Mouse (Mus musculus) frontal cortex, adult (tissue): Measurements from ENCODE around the gene Pde1c.
A peak's percentile ranks its signal among the peaks of the same experiment; 100 is the strongest.

Source experiments
- ATAC-seq: cut with Nextera tagmentation; 2 replicates; pipeline ENCODE4 v1.9.2; 2017; ENCODE audit warnings: mild to moderate bottlenecking, moderate library complexity, mixed read lengths; ENCODE audit not compliant: low TSS enrichment

The Pde1c gene

DNA sequence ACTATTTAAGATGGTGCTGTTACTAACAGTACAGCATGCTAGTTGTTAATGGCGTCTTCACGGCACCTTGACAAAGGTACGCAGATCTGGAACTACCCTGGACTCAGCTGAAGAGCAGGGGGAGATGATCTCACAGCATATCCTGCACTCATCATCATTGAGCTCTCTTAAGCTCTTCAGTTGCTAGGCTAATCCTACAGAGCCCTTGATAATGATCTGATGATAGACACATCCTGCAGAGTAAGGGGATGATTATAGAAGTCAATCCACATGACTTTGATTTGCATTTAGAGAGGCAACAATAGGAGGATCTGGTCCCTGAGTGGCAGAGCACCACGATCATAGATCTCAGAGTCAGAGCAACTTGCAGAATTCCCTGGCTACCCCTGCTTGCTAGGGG, 236.8 kb downstream of the Pde1c start:
- ATAC-seq: no peak

DNA sequence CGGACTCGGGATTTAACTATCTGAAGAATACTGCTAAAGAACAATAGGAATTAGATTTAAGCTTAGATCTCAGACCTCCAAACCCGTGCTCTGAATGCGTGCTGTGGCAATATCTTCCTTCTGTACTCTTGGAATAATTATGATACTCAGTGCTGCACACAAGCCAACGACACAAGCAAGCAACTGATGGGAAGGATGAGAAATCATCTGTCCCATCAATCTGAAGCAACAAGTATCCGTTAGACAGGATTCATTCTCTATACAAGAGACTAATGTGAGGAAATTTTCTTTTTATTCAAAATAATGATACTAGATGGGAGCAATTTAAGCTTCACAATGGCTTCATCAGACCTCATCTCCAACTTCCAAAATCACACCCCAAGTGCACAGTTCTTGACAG, 237.5 kb downstream of the Pde1c start:
- no peak for ATAC-seq

- no peak for ATAC-seq
These were observed 240.8 kb downstream of the Pde1c start for GRCm38 (mm10) chr6:56328103-56328502.

DNA sequence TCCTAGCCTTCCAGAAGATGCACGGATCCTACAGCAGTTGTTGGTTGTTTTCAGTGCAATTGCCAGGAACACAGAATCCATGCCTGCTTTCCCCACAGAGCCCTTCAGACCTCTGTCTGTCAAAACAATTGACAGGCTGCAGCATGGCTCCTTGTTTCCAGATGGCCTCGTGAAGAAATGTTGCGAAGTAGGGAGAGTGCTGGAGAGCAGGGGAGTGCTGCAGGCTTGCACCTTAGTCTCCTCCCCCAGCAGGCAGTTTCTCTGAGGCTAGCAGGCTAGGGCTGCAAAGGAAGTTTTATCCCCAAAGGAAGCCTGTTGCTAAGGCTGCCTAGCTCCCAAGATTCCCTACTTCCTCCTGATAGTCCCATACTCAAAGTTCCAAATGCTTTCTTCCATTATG, 246.1 kb downstream of the Pde1c start:
- ATAC-seq: no peak

DNA sequence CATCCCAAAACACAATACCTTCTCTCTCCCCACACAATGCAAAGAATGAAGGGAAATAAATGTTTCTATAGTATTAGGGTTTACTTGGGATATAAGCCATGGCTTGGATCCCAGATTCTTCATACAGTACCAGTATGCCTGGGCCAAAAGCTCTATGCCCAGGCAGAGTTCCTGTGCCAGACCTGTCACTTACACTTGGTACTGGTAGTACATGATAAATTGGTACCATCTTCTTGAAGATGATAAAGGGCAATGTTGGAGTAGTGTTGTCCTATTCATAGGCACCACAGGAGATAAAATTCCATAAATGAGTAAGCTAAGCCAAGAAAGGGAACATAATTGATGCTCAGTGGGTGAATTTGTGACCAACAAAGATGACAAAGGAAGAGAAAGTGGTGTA, 258.6 kb downstream of the Pde1c start:
- no peak for ATAC-seq

DNA sequence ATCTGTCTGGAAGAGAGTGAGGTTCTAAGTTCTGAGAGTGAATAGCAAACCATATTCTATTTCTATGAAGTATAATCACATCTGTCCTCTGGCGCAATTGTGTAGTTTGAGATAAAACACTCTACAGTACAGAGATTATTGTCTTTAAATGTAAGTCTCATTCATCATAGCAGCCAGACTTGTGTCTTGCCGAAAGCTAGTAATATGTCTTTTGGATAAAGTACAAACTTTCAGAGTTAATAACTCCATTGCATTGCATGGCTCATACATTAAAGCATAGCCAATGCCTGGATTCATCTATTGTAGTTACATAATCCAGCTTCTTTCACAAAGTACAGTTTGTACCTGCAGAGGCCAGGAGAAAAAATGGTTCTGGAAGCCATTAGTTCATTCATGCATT, 262.8 kb downstream of the Pde1c start:
- ATAC-seq: no peak

GRCm38 (mm10) chr6:56292176-56292575, 276.7 kb downstream of the Pde1c start:
- no peak for ATAC-seq

DNA sequence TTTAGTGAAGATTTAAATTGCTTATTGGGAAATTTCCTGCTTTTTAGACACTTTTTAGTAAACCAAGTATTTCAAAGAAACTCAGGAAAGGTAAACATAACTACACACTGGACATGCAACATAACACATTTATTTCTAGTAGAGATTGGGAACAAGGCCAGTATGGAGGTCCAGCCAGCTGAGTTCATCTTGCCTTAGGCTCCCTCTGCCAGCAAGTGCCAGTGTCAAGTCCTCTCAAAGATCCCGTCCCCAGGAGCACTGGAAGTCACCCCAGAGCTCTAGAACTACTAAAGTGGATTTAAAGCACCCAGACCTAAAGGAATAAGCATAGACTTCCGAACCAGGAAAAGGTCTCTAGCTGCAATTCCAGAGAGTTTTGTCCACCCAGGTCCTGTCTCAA, 279.6 kb downstream of the Pde1c start:
- ATAC-seq: no peak

DNA sequence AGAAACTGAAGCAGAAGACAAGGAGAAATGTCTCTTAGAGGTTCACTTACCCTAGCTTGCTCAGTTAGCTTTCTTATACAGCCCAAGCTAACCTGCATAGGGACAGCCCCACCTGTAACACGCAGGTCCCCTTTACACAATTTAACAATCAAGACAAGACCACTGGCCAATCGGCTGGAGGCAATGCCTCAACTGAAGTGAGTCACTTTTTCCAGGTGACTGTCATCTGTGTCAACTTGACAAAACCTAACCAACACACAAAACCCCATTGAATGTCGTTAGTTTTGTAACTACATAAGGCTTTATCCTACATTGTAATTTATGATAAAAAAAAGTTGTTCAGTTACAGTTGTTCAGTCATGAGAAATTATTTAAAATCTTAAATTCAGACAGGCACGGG, 284.1 kb downstream of the Pde1c start:
- ATAC-seq: no peak

GRCm38 (mm10) chr6:56275461-56275860, 293.4 kb downstream of the Pde1c start:
- ATAC-seq: peak; percentile 93

GRCm38 (mm10) chr6:56271741-56272140, 297.2 kb downstream of the Pde1c start:
- ATAC-seq: no peak

GRCm38 (mm10) chr6:56264509-56264908, 304.4 kb downstream of the Pde1c start:
- no peak for ATAC-seq

DNA sequence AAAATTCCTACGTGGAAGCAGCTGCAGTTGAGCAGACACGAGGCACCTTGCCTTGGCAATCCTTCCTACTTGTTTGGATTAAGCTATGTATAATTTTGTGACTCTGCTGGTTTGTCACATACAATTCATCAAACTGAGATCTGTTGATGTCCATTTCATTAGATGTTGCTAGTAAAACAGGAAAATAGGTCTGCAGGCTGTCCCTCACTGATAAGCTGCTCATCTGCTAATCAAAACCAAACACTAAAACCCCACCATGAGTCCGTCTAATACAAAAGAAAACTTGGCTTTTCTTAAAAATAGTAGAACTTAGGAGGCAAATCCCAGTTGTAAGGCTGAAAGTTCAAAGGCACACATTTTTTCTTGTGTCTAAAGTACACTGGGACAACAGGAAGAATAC, 308.8 kb downstream of the Pde1c start:
- no peak for ATAC-seq

GRCm38 (mm10) chr6:56257555-56258297, 311.2 kb downstream of the Pde1c start:
- ATAC-seq: no peak

GRCm38 (mm10) chr6:56250091-56250490, 318.8 kb downstream of the Pde1c start:
- no peak for ATAC-seq

GRCm38 (mm10) chr6:56191426-56192140, 377.3 kb downstream of the Pde1c start:
- no peak for ATAC-seq

DNA sequence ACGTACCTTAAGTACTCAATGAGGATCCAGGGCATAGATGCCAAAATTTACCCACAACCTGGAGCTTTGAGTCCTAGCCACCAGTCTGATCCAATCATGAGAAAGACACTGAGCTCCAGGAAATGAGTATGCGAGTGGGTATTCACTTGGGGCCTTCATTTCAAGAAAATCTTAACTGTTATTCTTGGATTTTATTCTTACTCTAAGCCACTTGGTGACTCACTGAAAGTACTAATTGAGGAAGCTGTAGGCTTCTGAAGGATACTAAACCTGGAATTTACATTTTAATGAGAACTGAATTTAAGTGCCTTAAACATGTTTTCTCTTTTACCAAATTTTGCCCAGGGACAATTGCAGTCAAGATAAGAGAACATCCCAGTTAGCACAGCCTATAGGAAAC, 392.4 kb downstream of the Pde1c start:
- ATAC-seq: peak; percentile 99

DNA sequence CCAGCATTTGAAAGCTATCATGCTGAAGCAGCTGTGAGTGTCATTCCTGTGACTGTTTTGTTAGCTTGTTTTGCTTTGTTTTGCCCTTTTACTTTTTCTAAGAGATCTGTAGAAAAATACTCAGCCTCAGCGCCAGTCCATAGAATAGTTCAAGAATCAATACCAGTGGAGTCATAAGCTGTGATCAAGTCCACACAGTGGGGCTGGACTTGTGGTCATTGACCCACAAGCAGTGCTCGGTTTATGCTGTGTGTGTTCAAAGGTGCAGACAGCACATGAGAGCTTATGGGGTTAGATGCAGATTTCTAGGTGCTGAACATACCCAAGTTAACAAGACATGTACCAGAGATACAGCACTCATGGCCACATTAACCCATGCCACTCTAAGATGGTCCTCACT, 396.7 kb downstream of the Pde1c start:
- ATAC-seq: no peak

DNA sequence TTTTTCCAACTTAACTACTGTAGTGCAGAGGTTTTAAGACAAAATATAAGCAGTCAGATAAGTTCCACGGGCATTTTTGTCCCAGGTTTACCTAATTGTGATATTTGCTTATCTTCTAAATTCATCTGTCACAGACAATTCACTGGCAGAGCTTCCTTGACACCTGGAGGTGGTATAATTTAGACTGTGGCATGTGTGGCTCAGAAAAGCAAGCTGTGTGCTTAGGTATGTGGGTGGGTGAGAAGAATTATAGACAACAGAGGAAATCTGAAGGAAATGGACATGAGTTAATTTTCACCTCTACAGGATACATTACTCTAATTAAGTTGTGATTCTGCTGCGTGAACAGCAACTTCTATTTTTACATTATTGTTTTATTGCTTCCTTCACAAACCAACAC, 400.2 kb downstream of the Pde1c start:
- ATAC-seq: peak; percentile 98

DNA sequence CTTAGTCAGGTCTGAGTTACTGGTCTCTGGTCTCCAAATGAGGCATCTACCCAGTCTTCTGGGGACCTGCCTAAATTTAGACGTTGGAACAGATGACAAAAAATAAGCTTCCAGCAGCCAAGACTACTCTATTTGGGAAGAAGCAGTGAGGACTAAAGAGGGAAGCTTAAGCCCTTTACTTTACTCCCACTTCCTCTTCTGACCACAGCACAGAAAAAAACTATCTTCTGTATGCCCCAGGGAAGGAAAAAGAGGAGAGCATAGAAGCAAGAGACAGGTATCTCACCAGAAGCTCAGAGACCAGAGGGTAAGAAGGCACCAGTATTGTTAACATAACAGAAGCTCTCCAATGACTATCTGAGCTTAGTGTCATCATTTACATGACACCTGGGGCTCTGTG, 410.7 kb downstream of the Pde1c start:
- no peak for ATAC-seq

- ATAC-seq: no peak
These were observed 412.1 kb downstream of the Pde1c start for GRCm38 (mm10) chr6:56156836-56157235.

- no peak for ATAC-seq
These were observed 438.3 kb downstream of the Pde1c start for GRCm38 (mm10) chr6:56130493-56131159.

GRCm38 (mm10) chr6:56099520-56100101, 469.3 kb downstream of the Pde1c start:
- ATAC-seq: no peak
